Mouse (Mus musculus) telencephalon, adult 2 months (tissue): Measurements from ENCODE around the gene Aatk.

ENCODE experiments used
- DNase-seq: peaks from one replicate; pipeline ENCODE4 v3.0.0-alpha.2; 2011; ENCODE audit warnings: low read depth, low spot score

The Aatk gene

GRCm38 (mm10) chr11:119989115-119989564 lies 57.8 kb downstream of the Aatk start:
- DNase-seq, result peak; percentile 89

- DNase-seq, result no peak
Measured at GRCm38 (mm10) chr11:119988391-119988790, 58.6 kb downstream of the Aatk start.

GRCm38 (mm10) chr11:119987876-119988275 lies 59.1 kb downstream of the Aatk start:
- no peak for DNase-seq

GRCm38 (mm10) chr11:119986751-119987425 lies 60.1 kb downstream of the Aatk start:
- DNase-seq, result no peak

- no peak for DNase-seq
Measured at GRCm38 (mm10) chr11:119983151-119983550, 63.8 kb downstream of the Aatk start.

- DNase-seq, result no peak
Measured at GRCm38 (mm10) chr11:119982236-119982635, 64.7 kb downstream of the Aatk start.

GRCm38 (mm10) chr11:119981769-119982168 lies 65.2 kb downstream of the Aatk start:
- DNase-seq, result no peak

GRCm38 (mm10) chr11:119979596-119980385 lies 67.2 kb downstream of the Aatk start:
- no peak for DNase-seq

- DNase-seq, result no peak
Measured at GRCm38 (mm10) chr11:119978701-119979100, 68.3 kb downstream of the Aatk start.

GRCm38 (mm10) chr11:119975739-119976501 lies 71.0 kb downstream of the Aatk start:
- no peak for DNase-seq

GRCm38 (mm10) chr11:119973789-119974188 lies 73.2 kb downstream of the Aatk start:
- no peak for DNase-seq

- no peak for DNase-seq
Measured at GRCm38 (mm10) chr11:119970021-119970851, 76.7 kb downstream of the Aatk start.

- no peak for DNase-seq
Measured at GRCm38 (mm10) chr11:119967892-119968291, 79.1 kb downstream of the Aatk start.

- DNase-seq, result no peak
Measured at GRCm38 (mm10) chr11:119967401-119967800, 79.6 kb downstream of the Aatk start.

GRCm38 (mm10) chr11:119966294-119966693 lies 80.7 kb downstream of the Aatk start:
- DNase-seq, result no peak

GRCm38 (mm10) chr11:119965053-119965452 lies 81.9 kb downstream of the Aatk start:
- no peak for DNase-seq

GRCm38 (mm10) chr11:119961511-119961910 lies 85.5 kb downstream of the Aatk start:
- DNase-seq, result peak; percentile 88

- DNase-seq, result no peak
Measured at GRCm38 (mm10) chr11:119960671-119961070, 86.3 kb downstream of the Aatk start.

GRCm38 (mm10) chr11:119959714-119960113 lies 87.3 kb downstream of the Aatk start:
- DNase-seq, result no peak

GRCm38 (mm10) chr11:119958856-119959255 lies 88.1 kb downstream of the Aatk start:
- DNase-seq, result no peak
